Mouse (Mus musculus): ENCODE measurements around the gene H1foo. TPM values are rescaled to one million over a fixed set of nuclear protein-coding genes. Genes with fewer than 3 reads are reported as not detected.

H1foo gene
- polyA plus RNA-seq, 1 experiment from 2014 or later, result not detected

DNA sequence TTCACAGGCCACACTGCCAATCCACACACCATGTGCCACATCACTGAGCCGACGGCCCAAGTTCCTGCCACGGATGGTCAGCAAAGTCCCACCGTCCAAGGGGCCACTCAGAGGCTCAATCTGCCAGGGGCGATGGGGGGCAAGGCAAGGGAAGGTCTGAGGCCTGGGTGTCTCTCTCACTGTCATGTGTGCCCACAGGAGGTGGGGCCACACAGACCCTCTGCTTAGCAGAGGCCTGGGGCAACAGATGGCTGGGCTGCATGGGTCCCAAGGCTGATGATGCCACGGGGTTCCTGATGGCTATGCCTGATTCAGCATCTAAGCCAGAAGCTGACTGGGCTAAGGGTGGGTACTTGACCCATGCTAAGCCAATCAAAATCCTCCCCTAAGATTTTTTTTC lies 24.0 kb downstream of the H1foo start:
- WGBS, result 82% methylated on average over 6 of the region's 6 CpGs

GRCm38 (mm10) chr6:115969103-115969502 lies 24.4 kb downstream of the H1foo start:
- ATAC-seq (replicated peaks; ENCODE audit: low FRiP score, low TSS enrichment, low read depth), result no peak
- Histone ChIP-seq H3K27me3 (replicated peaks; ENCODE audit: control insufficient read depth, insufficient read depth, low read length) (no peaks in the 10 kb centered on the region), H3K4me2 (ENCODE audit: low read length) (no peak overlapping the region), H3K9ac (ENCODE audit: low read length) (no peak overlapping the region), H3K9me3 (ENCODE audit: control insufficient read depth, low read length) (no peaks in the 10 kb centered on the region), H3K27ac (ENCODE audit: low read depth) (no peak overlapping the region), H3K36me3 (ENCODE audit: control insufficient read depth, insufficient read depth, low read length) (peaks cover 40% of the 10 kb centered on the region), H3K4me1 (replicated peaks; ENCODE audit: control insufficient read depth, insufficient read depth, low read length) (peaks cover 12% of the 10 kb centered on the region), H3K4me3 (ENCODE audit: low read depth, low read length) (no peak overlapping the region)
- 73% methylated on average over 9 of the region's 9 CpGs for WGBS
- DNase-seq (ENCODE audit: low spot score), result no peak

More for the DNA sequence above, 24.0 kb downstream of the H1foo start:
- Histone ChIP-seq H3K9ac (ENCODE audit: low read length) (no peak overlapping the region), H3K4me2 (ENCODE audit: low read length) (no peak overlapping the region), H3K9me3 (ENCODE audit: control insufficient read depth, low read length) (no peaks in the 10 kb centered on the region), H3K36me3 (ENCODE audit: control insufficient read depth, insufficient read depth, low read length) (peaks cover 44% of the 10 kb centered on the region), H3K4me3 (ENCODE audit: low read depth, low read length) (no peak overlapping the region), H3K4me1 (replicated peaks; ENCODE audit: control insufficient read depth, insufficient read depth, low read length) (peaks cover 12% of the 10 kb centered on the region), H3K27me3 (replicated peaks; ENCODE audit: control insufficient read depth, insufficient read depth, low read length) (no peaks in the 10 kb centered on the region), H3K27ac (ENCODE audit: low read depth) (no peak overlapping the region)
- no peak for DNase-seq (ENCODE audit: low spot score)
- no peak for ATAC-seq (replicated peaks; ENCODE audit: low FRiP score, low TSS enrichment, low read depth)

DNA sequence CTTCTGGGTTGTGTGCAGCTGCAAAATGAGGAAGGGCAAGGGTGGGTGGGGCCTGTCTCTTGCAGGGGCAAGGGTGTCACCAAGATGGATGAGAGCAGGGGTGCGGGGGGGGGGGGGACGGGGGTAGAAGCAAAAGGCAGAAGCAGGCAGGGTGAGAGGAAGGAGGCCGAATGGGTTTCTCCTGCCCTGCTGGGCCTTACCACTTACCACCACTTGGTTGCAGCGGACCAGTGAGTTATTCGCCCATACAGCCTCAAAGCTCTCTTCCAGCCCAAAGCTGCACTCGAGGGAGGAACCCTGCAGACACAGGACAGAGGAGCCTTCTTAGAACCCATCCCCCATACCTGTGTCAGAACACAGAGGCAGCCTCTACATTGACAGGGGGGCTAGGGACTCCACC lies 25.2 kb downstream of the H1foo start:
- no peaks in the 10 kb centered on the region for H3K9me3 ChIP-seq (ENCODE audit: control insufficient read depth, low read length)
- no peak for ATAC-seq (replicated peaks; ENCODE audit: low FRiP score, low TSS enrichment, low read depth)
- H3K27ac ChIP-seq (ENCODE audit: low read depth), result no peak overlapping the region
- no peaks in the 10 kb centered on the region for H3K27me3 ChIP-seq (replicated peaks; ENCODE audit: control insufficient read depth, insufficient read depth, low read length)
- H3K4me2 ChIP-seq (ENCODE audit: low read length), result no peak overlapping the region
- no peak overlapping the region for H3K9ac ChIP-seq (ENCODE audit: low read length)
- no peak overlapping the region for H3K4me3 ChIP-seq (ENCODE audit: low read depth, low read length)
- peaks cover 35% of the 10 kb centered on the region for H3K36me3 ChIP-seq (ENCODE audit: control insufficient read depth, insufficient read depth, low read length)
- 58% methylated on average over 4 of the region's 6 CpGs for whole genome bisulfite sequencing
- peaks cover 12% of the 10 kb centered on the region for H3K4me1 ChIP-seq (replicated peaks; ENCODE audit: control insufficient read depth, insufficient read depth, low read length)
- no peak for DNase-seq (ENCODE audit: low spot score)

GRCm38 (mm10) chr6:115971273-115972060 lies 26.7 kb downstream of the H1foo start:
- no peak overlapping the region for H3K4me2 ChIP-seq (ENCODE audit: low read length)
- H3K4me1 ChIP-seq (replicated peaks; ENCODE audit: control insufficient read depth, insufficient read depth, low read length), result peaks cover 12% of the 10 kb centered on the region
- H3K9me3 ChIP-seq (ENCODE audit: control insufficient read depth, low read length), result no peaks in the 10 kb centered on the region
- DNase-seq (ENCODE audit: low spot score) (no peak), ATAC-seq (replicated peaks; ENCODE audit: low FRiP score, low TSS enrichment, low read depth) (no peak; the same call in 1 of the 2 replicates)
- no peak overlapping the region for H3K27ac ChIP-seq (ENCODE audit: low read depth)
- 39% methylated on average over 13 of the region's 13 CpGs for WGBS
- H3K4me3 ChIP-seq (ENCODE audit: low read depth, low read length), result no peak overlapping the region
- peaks cover 28% of the 10 kb centered on the region for H3K36me3 ChIP-seq (ENCODE audit: control insufficient read depth, insufficient read depth, low read length)
- H3K27me3 ChIP-seq (replicated peaks; ENCODE audit: control insufficient read depth, insufficient read depth, low read length), result no peaks in the 10 kb centered on the region
- no peak overlapping the region for H3K9ac ChIP-seq (ENCODE audit: low read length)

DNA sequence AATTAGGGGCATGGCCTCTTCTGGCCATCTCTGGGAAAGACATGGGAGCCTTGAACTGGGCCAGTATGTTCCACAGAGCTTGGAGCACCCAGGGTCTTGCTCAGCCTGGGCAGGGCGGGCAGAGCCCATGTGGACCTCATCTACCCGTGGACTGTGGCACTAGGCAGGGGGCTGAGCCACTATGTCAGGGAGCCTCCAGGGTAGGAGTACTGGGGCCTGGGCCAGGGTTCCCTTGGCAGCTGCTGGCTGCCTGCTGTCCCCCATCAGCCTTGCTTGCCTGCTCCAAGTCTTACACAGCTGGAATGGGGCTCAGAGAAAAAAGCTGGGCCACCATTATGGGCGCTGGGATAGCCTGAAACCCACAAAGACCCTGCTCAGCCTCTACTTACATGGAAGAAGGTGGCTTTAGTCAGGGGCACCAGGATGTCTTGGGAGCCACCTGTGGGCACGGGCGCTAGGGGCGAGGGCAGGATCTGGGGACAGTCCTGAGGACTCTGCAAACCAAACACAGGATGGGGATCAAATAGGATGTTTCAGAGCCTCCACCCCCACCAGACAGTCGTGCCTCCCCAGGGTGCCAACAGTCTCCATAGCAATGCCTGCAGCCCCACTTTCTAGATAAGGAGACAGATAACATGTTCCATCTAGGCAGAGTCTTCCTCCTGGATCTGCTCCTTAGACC lies 27.5 kb downstream of the H1foo start:
- Histone ChIP-seq H3K4me1 (replicated peaks; ENCODE audit: control insufficient read depth, insufficient read depth, low read length) (peaks cover 12% of the 10 kb centered on the region), H3K36me3 (ENCODE audit: control insufficient read depth, insufficient read depth, low read length) (peaks cover 24% of the 10 kb centered on the region), H3K9me3 (ENCODE audit: control insufficient read depth, low read length) (no peaks in the 10 kb centered on the region), H3K4me2 (ENCODE audit: low read length) (no peak overlapping the region), H3K4me3 (ENCODE audit: low read depth, low read length) (no peak overlapping the region), H3K27me3 (replicated peaks; ENCODE audit: control insufficient read depth, insufficient read depth, low read length) (no peaks in the 10 kb centered on the region), H3K27ac (ENCODE audit: low read depth) (no peak overlapping the region), H3K9ac (ENCODE audit: low read length) (no peak overlapping the region)
- 82% methylated on average over 7 of the region's 7 CpGs for WGBS
- DNase-seq (ENCODE audit: low spot score) (no peak), ATAC-seq (replicated peaks; ENCODE audit: low FRiP score, low TSS enrichment, low read depth) (no peak)

- H3K9me3 ChIP-seq (ENCODE audit: control insufficient read depth, low read length), result no peaks in the 10 kb centered on the region
- no peak overlapping the region for H3K4me2 ChIP-seq (ENCODE audit: low read length)
- peaks cover 23% of the 10 kb centered on the region for H3K36me3 ChIP-seq (ENCODE audit: control insufficient read depth, insufficient read depth, low read length)
- DNase-seq (ENCODE audit: low spot score) (no peak), ATAC-seq (replicated peaks; ENCODE audit: low FRiP score, low TSS enrichment, low read depth) (no peak)
- H3K4me3 ChIP-seq (ENCODE audit: low read depth, low read length), result no peak overlapping the region
- H3K27me3 ChIP-seq (replicated peaks; ENCODE audit: control insufficient read depth, insufficient read depth, low read length), result no peaks in the 10 kb centered on the region
- H3K27ac ChIP-seq (ENCODE audit: low read depth), result no peak overlapping the region
- H3K4me1 ChIP-seq (replicated peaks; ENCODE audit: control insufficient read depth, insufficient read depth, low read length), result peaks cover 12% of the 10 kb centered on the region
- H3K9ac ChIP-seq (ENCODE audit: low read length), result no peak overlapping the region
- WGBS, result 83% methylated on average over 15 of the region's 15 CpGs
These were observed 28.6 kb downstream of the H1foo start for GRCm38 (mm10) chr6:115973139-115973875.

DNA sequence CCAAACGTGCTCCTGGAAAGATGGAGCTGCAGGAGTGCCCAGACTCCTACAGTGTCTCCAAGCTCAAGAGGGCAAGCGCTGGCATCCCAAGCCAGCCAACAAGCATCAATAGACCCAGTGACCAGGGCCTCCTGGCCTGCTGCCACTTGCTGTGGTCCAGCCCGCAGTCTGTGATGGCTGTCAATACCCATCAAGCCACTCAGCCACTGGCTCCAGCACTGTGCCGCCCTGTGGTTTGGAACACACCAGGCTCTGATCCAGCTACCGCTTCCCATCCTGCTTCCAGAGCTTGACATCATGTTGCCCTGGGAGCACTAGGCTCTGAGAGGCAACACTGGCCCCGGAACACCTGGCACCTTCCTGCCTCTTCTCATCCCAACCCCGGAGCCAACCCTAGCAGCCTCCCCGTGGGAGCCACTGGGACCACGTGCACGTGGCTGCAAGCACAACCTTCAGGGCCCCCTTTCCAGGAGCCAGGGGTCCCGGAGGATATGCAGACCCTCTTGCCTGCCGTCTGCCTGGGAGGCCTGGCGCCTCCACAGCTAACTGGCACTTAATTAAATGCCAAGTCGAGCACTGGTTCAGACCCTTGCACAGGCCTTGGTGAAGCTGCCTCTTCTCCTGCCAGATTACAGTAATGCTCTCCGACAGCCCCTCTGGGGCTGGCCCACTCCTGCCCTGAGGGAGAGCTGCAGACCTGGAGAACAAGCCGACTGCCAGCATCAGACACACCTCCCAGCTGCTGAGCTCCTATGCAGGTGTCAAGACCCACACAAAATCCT lies 29.3 kb downstream of the H1foo start:
- H3K36me3 ChIP-seq (ENCODE audit: control insufficient read depth, insufficient read depth, low read length), result peaks cover 21% of the 10 kb centered on the region
- 75% methylated on average over 16 of the region's 16 CpGs for WGBS

DNA sequence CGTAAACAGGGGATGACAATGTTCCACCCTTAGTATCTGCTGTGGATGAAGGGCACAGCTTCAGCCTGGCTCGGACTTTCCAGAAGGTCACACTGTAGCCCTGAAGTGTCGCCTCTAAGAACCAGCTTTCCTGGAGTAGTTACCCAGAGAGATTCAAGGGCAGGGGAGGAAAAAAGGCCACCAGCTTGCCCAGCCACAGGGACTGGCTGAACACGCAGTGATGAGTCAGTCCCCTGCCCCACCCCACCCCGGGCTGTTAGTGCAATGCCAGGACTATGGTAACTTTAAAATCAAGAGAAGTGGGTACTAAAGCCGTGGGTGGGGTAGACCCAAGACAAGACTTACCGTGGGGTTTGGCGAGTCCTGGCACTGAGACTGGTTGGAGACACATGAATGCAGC lies 30.9 kb downstream of the H1foo start:
- H3K36me3 ChIP-seq (ENCODE audit: control insufficient read depth, insufficient read depth, low read length), result peaks cover 28% of the 10 kb centered on the region
- no peak overlapping the region for H3K27ac ChIP-seq (ENCODE audit: low read depth)
- H3K4me2 ChIP-seq (ENCODE audit: low read length), result no peak overlapping the region
- no peaks in the 10 kb centered on the region for H3K9me3 ChIP-seq (ENCODE audit: control insufficient read depth, low read length)
- 87% methylated on average over 8 of the region's 8 CpGs for WGBS
- no peak for DNase-seq (ENCODE audit: low spot score)
- H3K4me1 ChIP-seq (replicated peaks; ENCODE audit: control insufficient read depth, insufficient read depth, low read length), result peaks cover 18% of the 10 kb centered on the region
- no peak overlapping the region for H3K4me3 ChIP-seq (ENCODE audit: low read depth, low read length)
- no peaks in the 10 kb centered on the region for H3K27me3 ChIP-seq (replicated peaks; ENCODE audit: control insufficient read depth, insufficient read depth, low read length)
- no peak overlapping the region for H3K9ac ChIP-seq (ENCODE audit: low read length)
- ATAC-seq (replicated peaks; ENCODE audit: low FRiP score, low TSS enrichment, low read depth), result no peak

More for the DNA sequence above, 29.3 kb downstream of the H1foo start:
- H3K4me3 ChIP-seq (ENCODE audit: low read depth, low read length), result no peak overlapping the region
- H3K9me3 ChIP-seq (ENCODE audit: control insufficient read depth, low read length), result no peaks in the 10 kb centered on the region
- ATAC-seq (replicated peaks; ENCODE audit: low FRiP score, low TSS enrichment, low read depth) (no peak), DNase-seq (ENCODE audit: low spot score) (no peak)
- H3K27ac ChIP-seq (ENCODE audit: low read depth), result no peak overlapping the region
- H3K4me1 ChIP-seq (replicated peaks; ENCODE audit: control insufficient read depth, insufficient read depth, low read length), result peaks cover 12% of the 10 kb centered on the region
- no peak overlapping the region for H3K9ac ChIP-seq (ENCODE audit: low read length)
- H3K27me3 ChIP-seq (replicated peaks; ENCODE audit: control insufficient read depth, insufficient read depth, low read length), result no peaks in the 10 kb centered on the region
- H3K4me2 ChIP-seq (ENCODE audit: low read length), result no peak overlapping the region
